Mouse (Mus musculus) heart, adult 2 months (tissue): Measurements from ENCODE around the gene Xirp2. TPM values are rescaled to one million over a fixed set of nuclear protein-coding genes. Genes with fewer than 3 reads are reported as not detected.
"Not testable (repeated sequence)": the region's sequence is repeated elsewhere in the genome, so short reads cannot be mapped to it uniquely, and the experiment has no call there.

Experiments used
- DNase-seq, 2 experiments: peaks; one replicate each; pipeline ENCODE4 v3.0.0; 2021
- H3K27ac ChIP-seq: fragments of 200-600 bp; 2 replicates; pipeline ENCODE4 v1.8.1; 2022
- H3K27me3 ChIP-seq: fragments of 200-500 bp; 2 replicates; pipeline ENCODE4 v1.6.1; 2012; ENCODE audit warnings: mild to moderate bottlenecking, low read length, inconsistent platforms, mixed read lengths; ENCODE audit not compliant: control insufficient read depth, insufficient read depth
- H3K36me3 ChIP-seq: fragments of 200-500 bp; 2 replicates; pipeline ENCODE4 v1.6.1; 2012; ENCODE audit warnings: low read length, inconsistent platforms; ENCODE audit not compliant: control insufficient read depth, insufficient read depth
- H3K4me1 ChIP-seq: fragments of 200-500 bp; 2 replicates; pipeline ENCODE4 v1.6.1; 2011; ENCODE audit warnings: low read length; ENCODE audit not compliant: control insufficient read depth, insufficient read depth
- H3K4me3 ChIP-seq: fragments of 200-600 bp; 2 replicates; pipeline ENCODE4 v1.8.1; 2022
- H3K79me2 ChIP-seq: fragments of 200-500 bp; replicated peaks from 2 replicates; pipeline ENCODE4 v1.6.1; 2012; ENCODE audit warnings: mild to moderate bottlenecking, inconsistent platforms, low read length, moderate library complexity, mixed read lengths; ENCODE audit not compliant: control insufficient read depth, insufficient read depth
- H3K9ac ChIP-seq: fragments of 200-500 bp; 2 replicates; pipeline ENCODE4 v1.6.1; 2012; ENCODE audit warnings: low read depth, mild to moderate bottlenecking, control low read depth, inconsistent platforms, low read length, mixed read lengths
- CTCF ChIP-seq: fragments of 200-600 bp; IDR thresholded peaks from 2 replicates; pipeline ENCODE4 v1.8.1; 2022; ENCODE audit warnings: antibody characterized with exemption, mild to moderate bottlenecking, moderate library complexity
- EP300 ChIP-seq: fragments of 200-500 bp; IDR thresholded peaks from 2 replicates; pipeline ENCODE4 v1.6.1; 2011; ENCODE audit warnings: low read depth, low read length, control low read depth; ENCODE audit not compliant: insufficient read depth
- POLR2A ChIP-seq: fragments of 200-500 bp; IDR thresholded peaks from 2 replicates; pipeline ENCODE4 v1.6.1; 2011; ENCODE audit warnings: mild to moderate bottlenecking, low read depth, low read length, control low read depth; ENCODE audit not compliant: insufficient read depth
- WGBS: fragments of 180-500 bp; shearing (Covaris S2); methylation state at CpG from one replicate; pipeline ENCODE4 v1.1.7; 2018; 5-methylcytosine and 5-hydroxymethylcytosine counted together
- intact Hi-C: fragments of 180-260 bp; cut with DNase I; formaldehyde crosslinking; loops from one replicate; pipeline ENCODE4 v1.15.1; 2025
- polyA plus RNA-seq: library from polyadenylated mRNA; depleted of rRNA; stranded (reverse); fragments of >200 nt; gene quantifications from 2 replicates; pipeline ENCODE4 v1.2.3, GENCODE M21; 2012
- total RNA-seq, 2 experiments: library from RNA; stranded (reverse); gene quantifications; 2 replicates each; pipeline ENCODE4 v1.2.3; 2021

Gene Xirp2
- total and polyA plus RNA-seq, 3 experiments, result 13.6 to 321 (median 268) TPM

- no peaks in the 10 kb centered on the region; the same call in 1 of the 2 replicates for H3K4me1 ChIP-seq
- H3K9ac ChIP-seq, result peak overlapping the region; percentile 51; the same call in 1 of the 2 replicates
- WGBS, result 60% methylated on average over 1 of the region's 1 CpGs
- H3K27ac ChIP-seq, result peak overlapping the region; percentile 89
- no peaks in the 10 kb centered on the region; the same call in none of the 2 replicates for H3K36me3 ChIP-seq
- intact Hi-C loops, result loop anchor here (5.0 kb wide), 1 partner anchor 61 kb away; no protein-coding TSS in a partner anchor
- H3K27me3 ChIP-seq, result no peaks in the 10 kb centered on the region
- TF ChIP-seq POLR2A (no peak), CTCF (no peak), EP300 (no peak)
- H3K4me3 ChIP-seq, result peak overlapping the region; percentile 53
- H3K79me2 ChIP-seq, result no peaks in the 10 kb centered on the region
- no peak for DNase-seq
Observed at GRCm38 (mm10) chr2:67446772-67447171, 970 bp downstream of the Xirp2 start.

GRCm38 (mm10) chr2:67447206-67447605 lies 1.4 kb downstream of the Xirp2 start:
- DNase-seq, result peak; percentile 20 to 41
- TF ChIP-seq CTCF (no peak), POLR2A (no peak), EP300 (no peak)
- Histone ChIP-seq H3K9ac (peak overlapping the region; percentile 50), H3K79me2 (no peaks in the 10 kb centered on the region), H3K4me1 (no peaks in the 10 kb centered on the region; the same call in 1 of the 2 replicates), H3K4me3 (peak overlapping the region; percentile 53), H3K27me3 (no peaks in the 10 kb centered on the region), H3K27ac (peak overlapping the region; percentile 89), H3K36me3 (no peaks in the 10 kb centered on the region; the same call in none of the 2 replicates)
- WGBS, result 52% methylated on average over 12 of the region's 12 CpGs
- intact Hi-C loops, result loop anchor here (5.0 kb wide), 1 partner anchor 60 kb away; no protein-coding TSS in a partner anchor

GRCm38 (mm10) chr2:67460857-67461256 lies 15.1 kb downstream of the Xirp2 start:
- intact Hi-C loops, result no loop called here
- TF ChIP-seq EP300 (no peak), POLR2A (no peak), CTCF (no peak)
- WGBS, result 53% methylated on average over 3 of the region's 3 CpGs
- H3K9ac ChIP-seq, result no peak overlapping the region
- H3K4me3 ChIP-seq, result no peak overlapping the region
- no peak overlapping the region for H3K27ac ChIP-seq
- no peaks in the 10 kb centered on the region for H3K79me2 ChIP-seq
- no peaks in the 10 kb centered on the region for H3K36me3 ChIP-seq
- H3K27me3 ChIP-seq, result no peaks in the 10 kb centered on the region
- DNase-seq, result no peak
- no peaks in the 10 kb centered on the region for H3K4me1 ChIP-seq

- DNase-seq, result no peak
- no peaks in the 10 kb centered on the region for H3K4me1 ChIP-seq
- no peak overlapping the region for H3K27ac ChIP-seq
- intact Hi-C loops, result no loop called here
- WGBS, result 69% methylated on average over 7 of the region's 7 CpGs
- no peak for TF ChIP-seq CTCF
- H3K9ac ChIP-seq, result no peak overlapping the region
- H3K4me3 ChIP-seq, result no peak overlapping the region
- no peaks in the 10 kb centered on the region for H3K27me3 ChIP-seq
- H3K79me2 ChIP-seq, result no peaks in the 10 kb centered on the region
- no peaks in the 10 kb centered on the region for H3K36me3 ChIP-seq
Observed at GRCm38 (mm10) chr2:67467036-67467435, 21.2 kb downstream of the Xirp2 start.

- intact Hi-C loops, H3K79me2 ChIP-seq, H3K4me3 ChIP-seq, H3K27ac ChIP-seq, H3K9ac ChIP-seq, H3K4me1 ChIP-seq, H3K36me3 ChIP-seq, H3K27me3 ChIP-seq, DNase-seq: not testable (repeated sequence)
- WGBS, result 26% methylated on average over 5 of the region's 5 CpGs
Observed at GRCm38 (mm10) chr2:67470030-67470429, 24.2 kb downstream of the Xirp2 start.

GRCm38 (mm10) chr2:67477753-67478152 lies 32.0 kb downstream of the Xirp2 start:
- Histone ChIP-seq H3K9ac (no peak overlapping the region), H3K4me1 (no peaks in the 10 kb centered on the region; the same call in 1 of the 2 replicates), H3K4me3 (no peak overlapping the region), H3K27me3 (no peaks in the 10 kb centered on the region), H3K79me2 (no peaks in the 10 kb centered on the region), H3K27ac (no peak overlapping the region), H3K36me3 (no peaks in the 10 kb centered on the region)
- TF ChIP-seq CTCF (peak; percentile 78), EP300 (no peak), POLR2A (no peak)
- DNase-seq, result no peak
- 18% methylated on average over 6 of the region's 6 CpGs for WGBS
- intact Hi-C loops, result no loop called here
